Mouse (Mus musculus) liver, adult 2 months (tissue): ENCODE measurements around the gene Tsfm.

Source experiments
- CTCF ChIP-seq: fragments of 200-500 bp; IDR thresholded peaks from 2 replicates; pipeline ENCODE4 v1.5.1; 2011; ENCODE audit warnings: low read depth, low read length, control low read depth
- POLR2A ChIP-seq: fragments of 200-500 bp; IDR thresholded peaks from 2 replicates; pipeline ENCODE4 v1.6.1; 2011; ENCODE audit warnings: low read length, control low read depth; ENCODE audit not compliant: insufficient read depth; ENCODE audit errors: extremely low read depth

GRCm38 (mm10) chr10:127059174-127059967, 28.7 kb upstream of the Tsfm start:
- no peak for TF ChIP-seq POLR2A
- no peak for TF ChIP-seq CTCF
